Mouse (Mus musculus): Measurements from ENCODE around the gene Trappc2l. TPM values are rescaled to one million over a fixed set of nuclear protein-coding genes. Genes with fewer than 3 reads are reported as not detected.
"Not testable (repeated sequence)": the region's sequence is repeated elsewhere in the genome, so short reads cannot be mapped to it uniquely, and the experiment has no call there.

The Trappc2l gene
- polyA plus RNA-seq, 1 experiment from 2014 or later = 76.7 TPM

DNA sequence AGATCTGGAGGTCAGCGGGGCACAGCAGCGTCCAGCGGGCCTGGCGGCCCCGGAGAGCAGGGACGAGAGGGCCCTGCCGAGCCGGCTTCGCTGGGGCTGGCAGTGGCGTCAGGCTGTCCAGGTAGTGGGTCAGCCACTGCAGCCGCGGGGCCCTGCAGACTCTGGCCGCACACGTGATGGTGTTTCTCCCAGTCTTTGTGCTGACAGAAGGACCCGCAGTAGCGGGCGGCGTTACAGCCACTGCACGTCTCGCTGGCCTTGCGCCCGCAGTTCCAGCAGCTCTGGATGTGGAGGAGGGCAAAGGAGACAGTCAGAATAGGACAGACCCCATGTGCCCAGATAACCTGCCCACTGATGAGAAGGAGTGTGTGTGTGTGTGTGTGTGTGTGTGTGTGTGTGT lies 19.3 kb downstream of the Trappc2l start:
- Histone ChIP-seq H3K4me3 (ENCODE audit: low read length) (peak overlapping the region; percentile 5; the same call in 1 of the 2 replicates), H3K4me2 (ENCODE audit: low read depth, low read length) (no peak overlapping the region; the same call in 1 of the 2 replicates)
- WGBS = 56% methylated on average over 22 of the region's 22 CpGs

DNA sequence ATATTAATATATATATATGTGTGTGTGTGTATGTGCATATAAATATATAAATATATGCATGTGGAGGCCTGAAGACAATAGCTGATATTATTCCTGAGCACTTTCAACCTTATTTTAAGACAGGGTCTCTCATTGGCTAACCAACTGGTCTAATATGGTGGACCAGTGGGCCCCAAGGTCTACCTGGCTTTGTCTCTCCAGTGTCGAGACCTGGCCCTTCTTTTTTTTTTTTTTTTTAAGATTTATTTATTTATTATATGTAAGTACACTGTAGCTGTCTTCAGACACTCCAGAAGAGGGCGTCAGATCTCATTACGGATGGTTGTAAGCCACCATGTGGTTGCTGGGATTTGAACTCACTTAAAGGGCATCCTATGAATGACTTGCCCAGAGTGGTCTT lies 20.7 kb downstream of the Trappc2l start:
- H3K36me3 ChIP-seq (ENCODE audit: control insufficient read depth, insufficient read depth, low read length); H3K27me3 ChIP-seq (replicated peaks; ENCODE audit: control insufficient read depth, insufficient read depth, low read length); H3K9me3 ChIP-seq (ENCODE audit: control insufficient read depth, low read length); H3K9ac ChIP-seq (ENCODE audit: low read depth, low read length); H3K27ac ChIP-seq (ENCODE audit: low read length); H3K4me2 ChIP-seq (ENCODE audit: low read depth, low read length); ATAC-seq; H3K4me3 ChIP-seq (ENCODE audit: low read length): not testable (repeated sequence)
- peaks cover 25% of the 10 kb centered on the region for H3K4me1 ChIP-seq (ENCODE audit: control insufficient read depth, insufficient read depth, low read length)
- WGBS = 71% methylated on average over 3 of the region's 3 CpGs

More for the DNA sequence above, 19.3 kb downstream of the Trappc2l start:
- no peak for ATAC-seq
- Histone ChIP-seq H3K36me3 (ENCODE audit: control insufficient read depth, insufficient read depth, low read length) (no peaks in the 10 kb centered on the region), H3K27me3 (replicated peaks; ENCODE audit: control insufficient read depth, insufficient read depth, low read length) (no peaks in the 10 kb centered on the region), H3K9me3 (ENCODE audit: control insufficient read depth, low read length) (no peaks in the 10 kb centered on the region), H3K27ac (ENCODE audit: low read length) (no peak overlapping the region), H3K9ac (ENCODE audit: low read depth, low read length) (no peak overlapping the region), H3K4me1 (ENCODE audit: control insufficient read depth, insufficient read depth, low read length) (peaks cover 20% of the 10 kb centered on the region; the same call in 1 of the 2 replicates)

GRCm38 (mm10) chr8:122633205-122633604 lies 21.8 kb downstream of the Trappc2l start:
- peaks cover 29% of the 10 kb centered on the region for H3K4me1 ChIP-seq (ENCODE audit: control insufficient read depth, insufficient read depth, low read length)
- no peaks in the 10 kb centered on the region for H3K36me3 ChIP-seq (ENCODE audit: control insufficient read depth, insufficient read depth, low read length)
- H3K9ac ChIP-seq (ENCODE audit: low read depth, low read length) = no peak overlapping the region
- H3K27me3 ChIP-seq (replicated peaks; ENCODE audit: control insufficient read depth, insufficient read depth, low read length) = no peaks in the 10 kb centered on the region
- H3K9me3 ChIP-seq (ENCODE audit: control insufficient read depth, low read length) = no peaks in the 10 kb centered on the region
- no peak overlapping the region for H3K4me3 ChIP-seq (ENCODE audit: low read length)
- H3K4me2 ChIP-seq (ENCODE audit: low read depth, low read length) = no peak overlapping the region
- H3K27ac ChIP-seq (ENCODE audit: low read length) = no peak overlapping the region
- no peak for ATAC-seq
- 95% methylated on average over 14 of the region's 14 CpGs for WGBS

DNA sequence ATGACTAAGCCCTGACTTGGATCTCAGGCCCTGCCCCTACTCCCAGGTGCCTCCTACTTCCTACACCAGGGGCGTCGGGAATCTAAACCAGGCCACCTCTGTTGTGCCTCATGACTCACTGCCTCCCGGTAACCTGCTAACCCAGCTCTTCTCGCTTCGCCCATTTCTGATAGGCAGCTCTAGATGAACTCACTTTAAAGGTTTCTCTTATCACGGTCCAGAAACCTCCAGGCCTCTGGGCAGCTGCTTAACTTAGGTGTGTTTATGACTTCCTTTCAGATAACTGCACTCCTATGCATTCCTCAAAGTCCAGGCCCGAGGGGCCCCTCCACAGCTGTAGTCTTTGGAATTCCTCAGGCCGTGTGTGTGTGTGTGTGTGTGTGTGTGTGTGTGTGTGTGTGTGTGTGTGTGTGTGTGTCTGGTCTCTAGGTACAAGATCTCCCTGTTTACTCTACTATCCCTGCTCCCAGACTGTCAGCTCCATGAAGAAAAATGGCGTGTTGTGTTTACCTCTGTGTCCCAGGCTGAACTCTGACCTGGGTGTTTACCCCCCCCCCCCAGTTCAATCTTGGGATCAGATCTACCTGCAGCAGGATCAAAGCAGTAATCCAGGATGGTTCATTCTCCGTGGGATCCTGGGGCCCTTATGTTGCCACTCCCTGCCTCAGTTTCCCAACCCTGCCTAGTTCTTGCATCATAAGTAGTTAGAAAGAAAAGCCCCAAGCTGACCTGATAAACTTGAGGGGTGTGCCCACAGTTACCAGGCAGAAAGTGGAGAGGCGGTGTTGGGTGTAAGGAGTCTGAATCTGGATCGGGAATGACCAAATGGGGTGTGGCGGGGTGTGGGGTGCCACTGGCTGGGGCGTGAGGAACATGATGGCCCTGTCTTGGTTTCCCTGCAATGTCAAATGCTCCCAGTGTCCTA lies 24.7 kb downstream of the Trappc2l start:
- 36% methylated on average over 14 of the region's 14 CpGs for WGBS
- peak; percentile 95 for ATAC-seq
- H3K27ac ChIP-seq (ENCODE audit: low read length) = peak overlapping the region; percentile 83

GRCm38 (mm10) chr8:122636803-122637175 lies 25.3 kb downstream of the Trappc2l start:
- no peaks in the 10 kb centered on the region for H3K9me3 ChIP-seq (ENCODE audit: control insufficient read depth, low read length)
- no peaks in the 10 kb centered on the region for H3K36me3 ChIP-seq (ENCODE audit: control insufficient read depth, insufficient read depth, low read length)
- H3K9ac ChIP-seq (ENCODE audit: low read depth, low read length) = peak overlapping the region; percentile 19; the same call in 1 of the 2 replicates
- peak overlapping the region; percentile 27; the same call in 1 of the 2 replicates for H3K4me2 ChIP-seq (ENCODE audit: low read depth, low read length)
- H3K4me3 ChIP-seq (ENCODE audit: low read length) = no peak overlapping the region
- peaks cover 56% of the 10 kb centered on the region for H3K4me1 ChIP-seq (ENCODE audit: control insufficient read depth, insufficient read depth, low read length)
- H3K27ac ChIP-seq (ENCODE audit: low read length) = peak overlapping the region; percentile 71
- no peaks in the 10 kb centered on the region for H3K27me3 ChIP-seq (replicated peaks; ENCODE audit: control insufficient read depth, insufficient read depth, low read length)
- 42% methylated on average over 9 of the region's 9 CpGs for whole genome bisulfite sequencing
- ATAC-seq = 0 out of 2 replicates have a peak, but pooled peaks have one; percentile 1

More for the DNA sequence above, 24.7 kb downstream of the Trappc2l start:
- H3K36me3 ChIP-seq (ENCODE audit: control insufficient read depth, insufficient read depth, low read length) = no peaks in the 10 kb centered on the region
- no peak overlapping the region for H3K4me3 ChIP-seq (ENCODE audit: low read length)
- no peaks in the 10 kb centered on the region for H3K27me3 ChIP-seq (replicated peaks; ENCODE audit: control insufficient read depth, insufficient read depth, low read length)
- H3K4me2 ChIP-seq (ENCODE audit: low read depth, low read length) = peak overlapping the region; percentile 27; the same call in 1 of the 2 replicates
- H3K4me1 ChIP-seq (ENCODE audit: control insufficient read depth, insufficient read depth, low read length) = peaks cover 51% of the 10 kb centered on the region
- no peaks in the 10 kb centered on the region for H3K9me3 ChIP-seq (ENCODE audit: control insufficient read depth, low read length)
- peak overlapping the region; percentile 19; the same call in 1 of the 2 replicates for H3K9ac ChIP-seq (ENCODE audit: low read depth, low read length)

GRCm38 (mm10) chr8:122637230-122637629 lies 25.8 kb downstream of the Trappc2l start:
- Histone ChIP-seq H3K4me3 (ENCODE audit: low read length) (no peak overlapping the region), H3K9me3 (ENCODE audit: control insufficient read depth, low read length) (no peaks in the 10 kb centered on the region), H3K27me3 (replicated peaks; ENCODE audit: control insufficient read depth, insufficient read depth, low read length) (no peaks in the 10 kb centered on the region), H3K27ac (ENCODE audit: low read length) (peak overlapping the region; percentile 71; the same call in 1 of the 2 replicates), H3K9ac (ENCODE audit: low read depth, low read length) (peak overlapping the region; percentile 19; the same call in 1 of the 2 replicates), H3K36me3 (ENCODE audit: control insufficient read depth, insufficient read depth, low read length) (no peaks in the 10 kb centered on the region), H3K4me2 (ENCODE audit: low read depth, low read length) (no peak overlapping the region), H3K4me1 (ENCODE audit: control insufficient read depth, insufficient read depth, low read length) (peaks cover 60% of the 10 kb centered on the region)
- no peak for ATAC-seq
- 84% methylated on average over 9 of the region's 9 CpGs for WGBS

DNA sequence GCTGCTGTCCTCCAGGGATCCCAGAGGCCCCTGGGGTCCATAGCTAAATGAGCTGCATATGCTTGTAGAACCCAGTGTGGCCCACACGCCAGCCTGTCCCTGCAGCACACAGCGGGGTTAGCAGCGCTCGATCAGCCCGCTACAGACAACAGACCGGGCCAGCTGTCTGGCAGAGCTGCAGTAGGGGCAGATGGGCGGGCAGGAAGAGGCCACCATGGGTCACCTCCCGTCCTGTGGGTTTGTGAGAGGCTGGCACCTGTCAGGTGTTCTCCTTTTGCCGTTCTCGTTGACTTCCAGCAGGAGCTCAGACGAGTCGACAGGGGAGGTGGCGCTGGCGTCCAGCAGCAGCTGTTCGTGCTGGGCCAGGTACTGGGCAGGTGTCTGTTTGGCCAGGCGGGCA lies 27.2 kb downstream of the Trappc2l start:
- Histone ChIP-seq H3K4me3 (ENCODE audit: low read length) (no peak overlapping the region), H3K4me1 (ENCODE audit: control insufficient read depth, insufficient read depth, low read length) (peaks cover 61% of the 10 kb centered on the region), H3K9ac (ENCODE audit: low read depth, low read length) (no peak overlapping the region), H3K36me3 (ENCODE audit: control insufficient read depth, insufficient read depth, low read length) (no peaks in the 10 kb centered on the region), H3K4me2 (ENCODE audit: low read depth, low read length) (no peak overlapping the region), H3K9me3 (ENCODE audit: control insufficient read depth, low read length) (no peaks in the 10 kb centered on the region), H3K27me3 (replicated peaks; ENCODE audit: control insufficient read depth, insufficient read depth, low read length) (no peaks in the 10 kb centered on the region), H3K27ac (ENCODE audit: low read length) (no peak overlapping the region; the same call in 1 of the 2 replicates)
- 72% methylated on average over 16 of the region's 16 CpGs for WGBS
- ATAC-seq = no peak

DNA sequence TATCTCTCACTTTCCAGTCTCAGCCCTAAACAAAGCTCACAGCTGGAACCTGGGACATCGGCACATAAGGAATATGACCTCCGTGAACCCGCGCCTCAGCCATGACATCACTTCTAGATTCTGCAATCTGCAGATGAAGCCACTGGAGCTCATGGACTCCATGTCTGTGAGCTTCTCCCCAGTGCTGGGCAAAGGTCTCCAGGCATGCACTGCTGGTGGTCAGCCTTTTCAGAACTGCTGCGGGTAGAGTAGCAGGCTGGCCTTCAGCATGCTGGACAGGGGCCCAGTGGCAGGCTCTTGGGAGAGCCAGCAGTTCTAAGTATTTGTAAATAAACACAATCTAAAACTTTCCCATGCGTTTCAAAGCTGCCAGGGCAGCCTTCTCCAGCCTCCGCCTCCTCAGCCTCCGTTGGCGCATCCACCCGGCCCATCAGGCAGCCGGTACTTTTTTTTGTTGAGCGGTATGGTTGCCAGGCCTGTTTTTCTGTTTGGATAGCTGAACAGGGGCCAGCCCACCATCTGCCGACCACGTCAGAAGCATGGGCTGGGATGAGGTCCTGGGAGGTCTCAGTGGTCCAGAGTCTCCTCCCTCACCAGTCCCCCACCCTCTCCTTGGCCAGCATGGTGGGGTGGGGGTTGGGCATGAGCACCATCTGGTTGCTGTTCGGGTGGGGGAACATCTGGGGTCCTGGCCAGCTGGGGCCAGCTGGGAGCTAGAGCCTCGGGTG lies 28.2 kb downstream of the Trappc2l start:
- Histone ChIP-seq H3K27ac (ENCODE audit: low read length) (peak overlapping the region; percentile 74), H3K9me3 (ENCODE audit: control insufficient read depth, low read length) (no peaks in the 10 kb centered on the region), H3K27me3 (replicated peaks; ENCODE audit: control insufficient read depth, insufficient read depth, low read length) (no peaks in the 10 kb centered on the region), H3K4me3 (ENCODE audit: low read length) (no peak overlapping the region), H3K4me1 (ENCODE audit: control insufficient read depth, insufficient read depth, low read length) (peaks cover 59% of the 10 kb centered on the region), H3K4me2 (ENCODE audit: low read depth, low read length) (no peak overlapping the region), H3K36me3 (ENCODE audit: control insufficient read depth, insufficient read depth, low read length) (no peaks in the 10 kb centered on the region), H3K9ac (ENCODE audit: low read depth, low read length) (0 out of 2 replicates have a peak overlapping the region, but pooled peaks have one; percentile 37)
- no peak for ATAC-seq
- WGBS = 29% methylated on average over 16 of the region's 16 CpGs

GRCm38 (mm10) chr8:122640825-122641224 lies 29.4 kb downstream of the Trappc2l start:
- ATAC-seq = no peak
- H3K27ac ChIP-seq (ENCODE audit: low read length) = no peak overlapping the region

More at GRCm38 (mm10) chr8:122640825-122641224, 29.4 kb downstream of the Trappc2l start:
- 69% methylated on average over 4 of the region's 4 CpGs for WGBS
- Histone ChIP-seq H3K36me3 (ENCODE audit: control insufficient read depth, insufficient read depth, low read length) (no peaks in the 10 kb centered on the region), H3K4me1 (ENCODE audit: control insufficient read depth, insufficient read depth, low read length) (peaks cover 52% of the 10 kb centered on the region), H3K27me3 (replicated peaks; ENCODE audit: control insufficient read depth, insufficient read depth, low read length) (no peaks in the 10 kb centered on the region), H3K9ac (ENCODE audit: low read depth, low read length) (no peak overlapping the region), H3K4me2 (ENCODE audit: low read depth, low read length) (no peak overlapping the region), H3K4me3 (ENCODE audit: low read length) (no peak overlapping the region), H3K9me3 (ENCODE audit: control insufficient read depth, low read length) (no peaks in the 10 kb centered on the region)

Measured in intestine, embryonic 16.5 days (tissue).